Mouse (Mus musculus): ENCODE measurements around the gene Adm2.
A peak's percentile ranks its signal among the peaks of the same experiment; 100 is the strongest.

The Adm2 gene

DNA sequence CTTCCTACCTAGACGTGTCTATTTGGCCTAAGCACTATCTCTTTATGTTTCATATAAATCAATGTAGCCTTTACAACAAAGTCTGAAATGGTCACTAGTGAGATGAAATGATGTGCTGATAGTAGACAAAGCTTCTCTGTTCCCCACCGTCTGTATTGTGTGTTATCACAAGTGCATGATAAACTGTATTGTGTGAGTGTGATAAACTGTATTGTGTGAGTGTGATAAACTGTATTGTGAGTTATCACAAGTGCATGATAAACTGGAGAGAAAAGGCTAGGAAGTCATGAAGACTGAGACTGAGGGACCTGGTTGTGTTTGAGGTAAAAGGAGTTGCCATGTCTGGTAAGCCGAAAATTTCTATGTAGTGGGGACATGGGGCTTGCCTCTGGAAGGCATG, 36.3 kb downstream of the Adm2 start:
- DNase-seq = no peak

GRCm38 (mm10) chr15:89363051-89363450, 40.5 kb downstream of the Adm2 start:
- peak; percentile 41 for DNase-seq

DNA sequence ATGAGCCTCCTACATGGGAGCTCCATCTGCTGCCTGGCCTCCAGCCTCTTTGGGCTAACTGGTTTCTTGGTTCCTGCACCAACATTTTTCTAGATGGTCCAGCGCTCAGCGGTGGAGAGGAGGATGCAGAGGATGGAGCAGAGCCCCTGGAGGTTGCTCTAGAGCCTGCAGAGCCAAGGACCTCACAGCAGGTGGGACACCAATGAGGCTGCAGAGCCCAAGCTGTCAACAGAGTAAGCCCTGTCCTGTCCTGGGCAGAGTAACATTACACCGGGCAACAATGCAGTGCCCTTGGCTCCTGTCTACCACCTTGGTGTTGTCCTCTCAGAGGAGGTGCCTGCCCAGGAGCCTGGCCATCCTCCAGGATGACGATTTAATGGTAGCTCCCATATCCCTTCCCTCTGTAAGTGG, 42.6 kb downstream of the Adm2 start:
- peak; percentile 94 for DNase-seq

DNA sequence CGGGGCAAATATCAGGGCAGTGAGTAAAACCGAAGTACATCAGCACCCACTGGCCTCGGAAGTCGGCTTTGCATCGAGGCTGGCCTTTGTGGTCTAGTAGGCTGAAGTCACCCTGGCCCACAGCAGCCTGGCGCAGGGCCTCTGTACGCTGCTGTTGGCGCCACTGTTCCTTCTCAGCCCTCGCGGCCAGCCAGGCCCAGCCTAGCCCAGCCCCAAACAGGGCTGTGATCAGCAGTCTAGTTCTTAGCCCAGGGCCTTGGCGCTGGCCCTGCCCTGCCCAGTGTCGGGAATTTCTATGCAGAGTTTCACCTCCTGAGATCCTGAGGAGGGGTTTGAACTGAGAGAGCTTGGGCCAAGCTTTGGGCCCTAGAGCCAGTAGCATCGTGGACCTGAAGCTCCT, 49.5 kb downstream of the Adm2 start:
- DNase-seq = no peak

- DNase-seq = peak; percentile 57
Observed at GRCm38 (mm10) chr15:89372536-89372935, 50.0 kb downstream of the Adm2 start.

DNA sequence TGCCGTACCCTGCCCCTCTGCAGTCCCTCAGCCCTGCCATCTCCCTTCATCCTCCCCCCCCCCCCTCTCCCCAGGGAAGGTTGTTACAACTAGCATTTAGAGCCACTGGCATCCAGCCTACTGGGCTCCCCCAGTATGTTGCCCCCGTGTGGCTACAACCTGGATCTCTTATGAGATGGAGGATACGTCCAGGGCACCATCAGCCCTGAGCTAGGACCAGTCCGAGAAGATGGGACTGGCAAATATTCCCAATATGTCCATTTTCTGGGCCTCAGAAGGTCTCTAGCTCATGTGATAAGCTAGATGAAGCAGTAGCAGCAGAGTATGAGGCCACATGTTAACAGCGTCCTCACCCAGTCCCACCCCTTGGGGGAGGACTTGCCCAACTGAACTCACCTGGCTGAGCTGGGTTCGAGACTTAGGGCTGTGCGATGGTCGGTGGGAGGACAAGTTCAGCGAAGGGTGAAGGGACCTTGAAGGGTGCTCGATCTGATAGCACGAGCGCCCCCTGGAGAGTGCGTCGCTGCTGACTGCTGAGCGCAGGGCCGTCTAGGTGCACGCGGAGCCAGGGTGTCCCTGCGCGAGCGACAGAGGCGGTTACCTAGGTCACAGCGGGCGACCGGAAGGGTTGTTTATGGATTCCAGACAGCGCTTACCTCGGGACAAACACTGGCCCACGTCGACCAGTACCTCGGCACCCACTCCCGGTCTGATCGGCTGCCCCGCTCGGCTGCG, 50.7 kb downstream of the Adm2 start:
- peak; percentile 85 for DNase-seq

DNA sequence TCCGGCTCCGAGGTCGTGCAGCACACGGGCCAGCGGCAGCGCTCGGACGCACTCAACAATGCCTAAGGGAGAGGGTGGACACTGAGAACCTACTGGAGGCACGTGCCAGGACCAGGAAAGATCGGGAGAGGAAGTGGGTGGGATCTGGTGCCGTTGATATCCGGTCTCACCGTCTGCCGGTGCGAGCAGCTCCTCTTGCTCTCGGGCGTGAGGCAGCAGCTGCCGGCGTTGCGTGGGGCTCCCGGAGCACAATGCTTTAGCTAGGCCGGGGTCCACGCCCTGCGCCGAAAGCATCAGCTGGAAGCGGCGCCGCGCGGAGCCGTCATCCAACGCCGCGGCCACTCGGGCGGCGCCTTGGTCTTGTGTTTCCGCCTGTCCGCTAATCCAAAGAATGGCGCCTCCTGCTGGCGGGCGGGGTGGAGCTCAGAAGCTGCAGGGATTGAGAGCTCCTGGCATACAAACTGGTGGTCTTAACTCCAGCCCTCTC, 51.3 kb downstream of the Adm2 start, which contains the start of gene Sco2:
Sco2 (minus strand) TSS at position 85 of the 487 bp plus-strand sequence.
- peak; percentile 95 for DNase-seq
